Mouse (Mus musculus) hindbrain, postnatal 0 days (tissue): Measurements from ENCODE around the gene Col6a3. TPM values are rescaled to one million over a fixed set of nuclear protein-coding genes. Genes with fewer than 3 reads are reported as not detected.

Experiments used
- ATAC-seq: fragments of 200-750 bp; cut with Nextera tagmentation; 2 replicates; pipeline ENCODE4 v1.8.0; 2017; ENCODE audit warnings: mild to moderate bottlenecking, moderate TSS enrichment, moderate library complexity
- DNase-seq: peaks from one replicate; pipeline ENCODE4 v3.0.0-alpha.2; 2015; ENCODE audit warnings: low spot score
- H3K27ac ChIP-seq: fragments of 300-500 bp; sonication (generic); 2 replicates; pipeline ENCODE4 v1.5.1; 2014; ENCODE audit warnings: mild to moderate bottlenecking
- H3K27me3 ChIP-seq: fragments of 300-500 bp; sonication (generic); 2 replicates; pipeline ENCODE4 v1.6.1; 2014; ENCODE audit warnings: low read length, mixed read lengths; ENCODE audit not compliant: insufficient read depth
- H3K36me3 ChIP-seq: fragments of 300-500 bp; sonication (generic); 2 replicates; pipeline ENCODE4 v1.6.1; 2014; ENCODE audit warnings: low read length, mixed read lengths; ENCODE audit not compliant: insufficient read depth
- H3K4me1 ChIP-seq: fragments of 300-500 bp; sonication (generic); 2 replicates; pipeline ENCODE4 v1.6.1; 2014; ENCODE audit warnings: antibody characterized with exemption, low read length, mixed read lengths; ENCODE audit not compliant: insufficient read depth
- H3K4me2 ChIP-seq: fragments of 300-500 bp; sonication (generic); 2 replicates; pipeline ENCODE4 v1.6.1; 2014; ENCODE audit warnings: low read depth, mild to moderate bottlenecking, low read length, moderate library complexity, mixed read lengths
- H3K4me3 ChIP-seq: fragments of 300-500 bp; sonication (generic); 2 replicates; pipeline ENCODE4 v1.5.1; 2014; ENCODE audit warnings: low read length
- H3K9ac ChIP-seq: fragments of 300-500 bp; sonication (generic); replicated peaks from 2 replicates; pipeline ENCODE4 v1.6.1; 2014; ENCODE audit warnings: mild to moderate bottlenecking, low read length, moderate library complexity, mixed read lengths
- H3K9me3 ChIP-seq: fragments of 300-500 bp; sonication (generic); 2 replicates; pipeline ENCODE4 v1.6.1; 2016; ENCODE audit warnings: low read length, mixed read lengths
- CTCF ChIP-seq: IDR thresholded peaks from 2 replicates; pipeline ENCODE4 v1.5.1; 2016; ENCODE audit warnings: antibody characterized with exemption, control low read depth, low read depth
- WGBS: fragments of 180-500 bp; shearing (Covaris S2); extraction: QIAGEN DNeasy Blood & Tissue Kit; methylation state at CpG from one replicate; pipeline ENCODE4 v1.1.7; 2014; 5-methylcytosine and 5-hydroxymethylcytosine counted together
- polyA plus RNA-seq: library from polyadenylated mRNA; unstranded; fragments of >200 nt; fragmentation: Nextera tagmentation; extraction: Ambion mirVana; gene quantifications from 2 replicates; pipeline ENCODE4 v1.2.1, GENCODE M21; 2015
- total RNA-seq: library from RNA; depleted of rRNA; stranded (reverse); fragments of >200 nt; gene quantifications from 2 replicates; pipeline ENCODE4 v1.2.3, GENCODE M21; 2014

Col6a3 gene
- total and polyA plus RNA-seq, 2 experiments from 2014 or later = 4.9 to 19.2 TPM

GRCm38 (mm10) chr1:90740216-90741170, 103.3 kb downstream of the Col6a3 start:
- Histone ChIP-seq H3K9ac (no peak overlapping the region), H3K27ac (no peak overlapping the region), H3K4me3 (no peak overlapping the region), H3K4me2 (no peak overlapping the region), H3K27me3 (no peaks in the 10 kb centered on the region), H3K9me3 (no peaks in the 10 kb centered on the region), H3K4me1 (peaks cover 6% of the 10 kb centered on the region; the same call in 1 of the 2 replicates), H3K36me3 (no peaks in the 10 kb centered on the region)
- no peak for ATAC-seq
- TF ChIP-seq CTCF = no peak
- 75% methylated on average over 11 of the region's 11 CpGs for WGBS
- DNase-seq = no peak

- Histone ChIP-seq H3K9ac (no peak overlapping the region), H3K4me1 (peaks cover 6% of the 10 kb centered on the region), H3K9me3 (no peaks in the 10 kb centered on the region), H3K4me2 (no peak overlapping the region), H3K4me3 (no peak overlapping the region), H3K27me3 (no peaks in the 10 kb centered on the region), H3K36me3 (no peaks in the 10 kb centered on the region), H3K27ac (no peak overlapping the region)
- TF ChIP-seq CTCF = no peak
- ATAC-seq (no peak), DNase-seq (no peak)
- 97% methylated on average over 2 of the region's 2 CpGs for WGBS
These were observed 104.9 kb downstream of the Col6a3 start for GRCm38 (mm10) chr1:90738913-90739312.

GRCm38 (mm10) chr1:90729466-90729865, 114.3 kb downstream of the Col6a3 start:
- H3K27me3 ChIP-seq = no peaks in the 10 kb centered on the region
- H3K4me3 ChIP-seq = no peak overlapping the region
- H3K36me3 ChIP-seq = no peaks in the 10 kb centered on the region
- H3K4me1 ChIP-seq = peaks cover 15% of the 10 kb centered on the region
- WGBS = 85% methylated on average over 3 of the region's 3 CpGs
- no peak overlapping the region for H3K4me2 ChIP-seq
- H3K9ac ChIP-seq = no peak overlapping the region
- no peak for TF ChIP-seq CTCF
- DNase-seq (no peak), ATAC-seq (no peak)
- no peak overlapping the region for H3K27ac ChIP-seq
- H3K9me3 ChIP-seq = no peaks in the 10 kb centered on the region

- no peak overlapping the region for H3K4me3 ChIP-seq
- H3K36me3 ChIP-seq = no peaks in the 10 kb centered on the region
- DNase-seq (no peak), ATAC-seq (no peak)
- TF ChIP-seq CTCF = no peak
- H3K4me1 ChIP-seq = no peaks in the 10 kb centered on the region
- H3K9ac ChIP-seq = no peak overlapping the region
- H3K4me2 ChIP-seq = no peak overlapping the region
- H3K27ac ChIP-seq = no peak overlapping the region
- no peaks in the 10 kb centered on the region for H3K27me3 ChIP-seq
- H3K9me3 ChIP-seq = no peaks in the 10 kb centered on the region
These were observed 120.0 kb downstream of the Col6a3 start for GRCm38 (mm10) chr1:90723754-90724153.

- no peak overlapping the region for H3K27ac ChIP-seq
- no peak for ATAC-seq
- no peaks in the 10 kb centered on the region for H3K36me3 ChIP-seq
- H3K4me3 ChIP-seq = no peak overlapping the region
- H3K4me2 ChIP-seq = no peak overlapping the region
- TF ChIP-seq CTCF = no peak
- no peaks in the 10 kb centered on the region for H3K9me3 ChIP-seq
- no peaks in the 10 kb centered on the region for H3K27me3 ChIP-seq
- no peaks in the 10 kb centered on the region for H3K4me1 ChIP-seq
- no peak overlapping the region for H3K9ac ChIP-seq
- no peak for DNase-seq
These were observed 120.4 kb downstream of the Col6a3 start for GRCm38 (mm10) chr1:90723325-90723724.

GRCm38 (mm10) chr1:90722021-90722420, 121.8 kb downstream of the Col6a3 start:
- ATAC-seq (no peak), DNase-seq (no peak)
- no peaks in the 10 kb centered on the region for H3K9me3 ChIP-seq
- H3K27ac ChIP-seq = no peak overlapping the region
- no peaks in the 10 kb centered on the region for H3K27me3 ChIP-seq
- TF ChIP-seq CTCF = no peak
- no peaks in the 10 kb centered on the region for H3K36me3 ChIP-seq
- no peak overlapping the region for H3K9ac ChIP-seq
- no peak overlapping the region for H3K4me2 ChIP-seq
- H3K4me1 ChIP-seq = no peaks in the 10 kb centered on the region
- no peak overlapping the region for H3K4me3 ChIP-seq

- H3K9me3 ChIP-seq = no peaks in the 10 kb centered on the region
- no peaks in the 10 kb centered on the region for H3K36me3 ChIP-seq
- no peak overlapping the region for H3K9ac ChIP-seq
- ATAC-seq (no peak), DNase-seq (no peak)
- H3K4me3 ChIP-seq = no peak overlapping the region
- no peak overlapping the region for H3K27ac ChIP-seq
- TF ChIP-seq CTCF = no peak
- H3K4me1 ChIP-seq = no peaks in the 10 kb centered on the region
- H3K4me2 ChIP-seq = no peak overlapping the region
- WGBS = 56% methylated on average over 7 of the region's 7 CpGs
- no peaks in the 10 kb centered on the region for H3K27me3 ChIP-seq
These were observed 123.0 kb downstream of the Col6a3 start for GRCm38 (mm10) chr1:90720610-90721241.
